Mouse (Mus musculus) ES-Bruce4 (cell line): ENCODE data around the gene Rnf32. TPM values are rescaled to one million over a fixed set of nuclear protein-coding genes. Genes with fewer than 3 reads are reported as not detected.

Experiments used
- H3K27ac ChIP-seq: 2 replicates; pipeline ENCODE4 v1.5.1; 2012; ENCODE audit warnings: low read length, inconsistent platforms; ENCODE audit not compliant: insufficient read depth
- H3K27me3 ChIP-seq: 2 replicates; pipeline ENCODE4 v1.6.1; 2012; ENCODE audit warnings: mild to moderate bottlenecking, low read length, inconsistent platforms; ENCODE audit not compliant: control insufficient read depth, poor library complexity, insufficient read depth, severe bottlenecking
- H3K36me3 ChIP-seq: 2 replicates; pipeline ENCODE4 v1.6.1; 2012; ENCODE audit warnings: inconsistent platforms, mild to moderate bottlenecking, low read length, moderate library complexity; ENCODE audit not compliant: control insufficient read depth, poor library complexity, insufficient read depth, severe bottlenecking
- H3K4me1 ChIP-seq: one replicate; pipeline ENCODE4 v1.8.1; 2011; ENCODE audit warnings: low read length; ENCODE audit not compliant: control insufficient read depth, insufficient read depth
- H3K4me3 ChIP-seq: 2 replicates; pipeline ENCODE4 v1.5.1; 2011; ENCODE audit warnings: low read depth, mild to moderate bottlenecking, low read length
- H3K9ac ChIP-seq: 2 replicates; pipeline ENCODE4 v1.6.1; 2012; ENCODE audit warnings: low read depth, mild to moderate bottlenecking, inconsistent platforms; ENCODE audit not compliant: poor library complexity, severe bottlenecking
- H3K9me3 ChIP-seq: replicated peaks from 2 replicates; pipeline ENCODE4 v1.6.1; 2012; ENCODE audit warnings: mild to moderate bottlenecking, low read length, inconsistent platforms; ENCODE audit not compliant: control insufficient read depth, poor library complexity, insufficient read depth, severe bottlenecking
- CTCF ChIP-seq: IDR thresholded peaks from one replicate; pipeline ENCODE4 v1.8.1; 2011; ENCODE audit warnings: low read depth, low read length
- EP300 ChIP-seq: IDR thresholded peaks from 2 replicates; pipeline ENCODE4 v1.6.1; 2011; ENCODE audit warnings: low read depth, low read length; ENCODE audit not compliant: insufficient read depth
- POLR2A ChIP-seq: IDR thresholded peaks from one replicate; pipeline ENCODE4 v1.8.1; 2011; ENCODE audit warnings: low read length; ENCODE audit not compliant: insufficient read depth
- polyA plus RNA-seq: library from polyadenylated mRNA; stranded (reverse); fragments of >200 nt; gene quantifications from 2 replicates; pipeline ENCODE4 v1.2.4, GENCODE M21; 2011; ENCODE audit warnings: low read depth; ENCODE audit not compliant: missing spikeins, insufficient read depth, insufficient read length

The Rnf32 gene
- polyA plus RNA-seq, 1 experiment = 7.7 TPM

- H3K27me3 ChIP-seq = no peaks in the 10 kb centered on the region
- H3K36me3 ChIP-seq = 0 out of 2 replicates have a peak, but pooled peaks cover 2% of the 10 kb centered on the region
- H3K9me3 ChIP-seq = no peaks in the 10 kb centered on the region
- H3K4me1 ChIP-seq = no peaks in the 10 kb centered on the region
- H3K9ac ChIP-seq = no peak overlapping the region
- TF ChIP-seq EP300 = no peak
- TF ChIP-seq CTCF = no peak
- TF ChIP-seq POLR2A = no peak
- H3K27ac ChIP-seq = no peak overlapping the region
- H3K4me3 ChIP-seq = no peak overlapping the region
Observed at GRCm38 (mm10) chr5:29205690-29206089, 9.9 kb downstream of the Rnf32 start.

- no peak overlapping the region for H3K27ac ChIP-seq
- H3K36me3 ChIP-seq = no peaks in the 10 kb centered on the region
- no peaks in the 10 kb centered on the region for H3K4me1 ChIP-seq
- TF ChIP-seq POLR2A (no peak), CTCF (no peak), EP300 (no peak)
- no peaks in the 10 kb centered on the region for H3K9me3 ChIP-seq
- no peak overlapping the region for H3K4me3 ChIP-seq
- H3K9ac ChIP-seq = no peak overlapping the region
- H3K27me3 ChIP-seq = no peaks in the 10 kb centered on the region
Observed at GRCm38 (mm10) chr5:29211980-29212555, 16.3 kb downstream of the Rnf32 start.

- H3K27ac ChIP-seq = no peak overlapping the region
- no peaks in the 10 kb centered on the region for H3K9me3 ChIP-seq
- TF ChIP-seq EP300 = no peak
- no peak for TF ChIP-seq CTCF
- no peak for TF ChIP-seq POLR2A
- H3K36me3 ChIP-seq = no peaks in the 10 kb centered on the region
- no peaks in the 10 kb centered on the region for H3K27me3 ChIP-seq
- H3K9ac ChIP-seq = no peak overlapping the region
- H3K4me1 ChIP-seq = no peaks in the 10 kb centered on the region
- H3K4me3 ChIP-seq = no peak overlapping the region
Observed at GRCm38 (mm10) chr5:29217997-29218396, 22.2 kb downstream of the Rnf32 start.

GRCm38 (mm10) chr5:29224089-29224488 is 28.3 kb downstream of the Rnf32 start:
- TF ChIP-seq POLR2A (no peak), EP300 (no peak), CTCF (no peak)
- no peaks in the 10 kb centered on the region for H3K27me3 ChIP-seq
- no peak overlapping the region for H3K4me3 ChIP-seq
- no peaks in the 10 kb centered on the region for H3K4me1 ChIP-seq
- no peak overlapping the region for H3K9ac ChIP-seq
- no peaks in the 10 kb centered on the region for H3K36me3 ChIP-seq
- H3K27ac ChIP-seq = no peak overlapping the region
- H3K9me3 ChIP-seq = no peaks in the 10 kb centered on the region

GRCm38 (mm10) chr5:29230481-29230880 is 34.7 kb downstream of the Rnf32 start:
- H3K9me3 ChIP-seq = no peaks in the 10 kb centered on the region
- H3K27me3 ChIP-seq = no peaks in the 10 kb centered on the region
- TF ChIP-seq EP300 (no peak), CTCF (no peak), POLR2A (no peak)
- H3K4me3 ChIP-seq = no peak overlapping the region
- no peaks in the 10 kb centered on the region for H3K4me1 ChIP-seq
- H3K27ac ChIP-seq = no peak overlapping the region
- H3K36me3 ChIP-seq = peaks cover 4% of the 10 kb centered on the region; the same call in 1 of the 2 replicates
- H3K9ac ChIP-seq = no peak overlapping the region

- no peaks in the 10 kb centered on the region for H3K36me3 ChIP-seq
- no peaks in the 10 kb centered on the region for H3K4me1 ChIP-seq
- no peaks in the 10 kb centered on the region for H3K27me3 ChIP-seq
- no peak overlapping the region for H3K27ac ChIP-seq
- no peaks in the 10 kb centered on the region for H3K9me3 ChIP-seq
- no peak overlapping the region for H3K9ac ChIP-seq
- TF ChIP-seq CTCF (no peak), EP300 (no peak), POLR2A (no peak)
- no peak overlapping the region for H3K4me3 ChIP-seq
Observed at GRCm38 (mm10) chr5:29238379-29238778, 42.6 kb downstream of the Rnf32 start.

- H3K36me3 ChIP-seq = no peaks in the 10 kb centered on the region
- H3K9me3 ChIP-seq = no peaks in the 10 kb centered on the region
- H3K27me3 ChIP-seq = no peaks in the 10 kb centered on the region
- H3K9ac ChIP-seq = no peak overlapping the region
- TF ChIP-seq CTCF (no peak), POLR2A (no peak), EP300 (no peak)
- H3K27ac ChIP-seq = no peak overlapping the region
- no peaks in the 10 kb centered on the region for H3K4me1 ChIP-seq
- H3K4me3 ChIP-seq = no peak overlapping the region
Observed at GRCm38 (mm10) chr5:29244769-29245168, 49.0 kb downstream of the Rnf32 start.
